Mouse (Mus musculus) liver, embryonic 15.5 days (tissue): ENCODE data around the gene Gm13030. TPM values are rescaled to one million over a fixed set of nuclear protein-coding genes. Genes with fewer than 3 reads are reported as not detected.
"Not testable (repeated sequence)": the region's sequence is repeated elsewhere in the genome, so short reads cannot be mapped to it uniquely, and the experiment has no call there.

ENCODE experiments used
- ATAC-seq: fragments of 200-750 bp; cut with Nextera tagmentation; 2 replicates; pipeline ENCODE4 v1.8.0; 2017; ENCODE audit warnings: moderate number of reproducible peaks, mild to moderate bottlenecking, moderate library complexity; ENCODE audit not compliant: insufficient read depth
- H3K27ac ChIP-seq: fragments of 300-500 bp; sonication (generic); replicated peaks from 2 replicates; pipeline ENCODE4 v1.5.1; 2015; ENCODE audit warnings: mild to moderate bottlenecking, inconsistent platforms
- H3K27me3 ChIP-seq: fragments of 300-500 bp; sonication (generic); 2 replicates; pipeline ENCODE4 v1.6.1; 2015; ENCODE audit warnings: mild to moderate bottlenecking, inconsistent platforms
- H3K36me3 ChIP-seq: fragments of 300-500 bp; sonication (generic); replicated peaks from 2 replicates; pipeline ENCODE4 v1.6.1; 2015; ENCODE audit warnings: moderate library complexity, mild to moderate bottlenecking, inconsistent platforms
- H3K4me1 ChIP-seq: fragments of 300-500 bp; sonication (generic); replicated peaks from 2 replicates; pipeline ENCODE4 v1.6.1; 2015; ENCODE audit warnings: inconsistent platforms
- H3K4me2 ChIP-seq: fragments of 300-500 bp; sonication (generic); 2 replicates; pipeline ENCODE4 v1.6.1; 2015; ENCODE audit warnings: moderate library complexity, mild to moderate bottlenecking, inconsistent platforms
- H3K4me3 ChIP-seq: fragments of 300-500 bp; sonication (generic); replicated peaks from 2 replicates; pipeline ENCODE4 v1.5.1; 2015; ENCODE audit warnings: mild to moderate bottlenecking, inconsistent platforms
- H3K9ac ChIP-seq: fragments of 300-500 bp; sonication (generic); 2 replicates; pipeline ENCODE4 v1.6.1; 2015; ENCODE audit warnings: moderate library complexity, mild to moderate bottlenecking, inconsistent platforms
- H3K9me3 ChIP-seq: fragments of 300-500 bp; sonication (generic); replicated peaks from 2 replicates; pipeline ENCODE4 v1.6.1; 2016; ENCODE audit warnings: inconsistent platforms
- WGBS: fragments of 180-500 bp; shearing (Covaris S2); methylation state at CpG from one replicate; pipeline ENCODE4 v1.1.7; 2015; ENCODE audit warnings: mixed read lengths; ENCODE audit not compliant: insufficient replicate concordance; 5-methylcytosine and 5-hydroxymethylcytosine counted together
- polyA plus RNA-seq: library from polyadenylated mRNA; unstranded; fragments of >200 nt; fragmentation: Nextera tagmentation; extraction: Ambion mirVana; gene quantifications from 2 replicates; pipeline ENCODE4 v1.2.1, GENCODE M21; 2015

Gm13030 gene
- polyA plus RNA-seq, 1 experiment from 2014 or later, result not detected

DNA sequence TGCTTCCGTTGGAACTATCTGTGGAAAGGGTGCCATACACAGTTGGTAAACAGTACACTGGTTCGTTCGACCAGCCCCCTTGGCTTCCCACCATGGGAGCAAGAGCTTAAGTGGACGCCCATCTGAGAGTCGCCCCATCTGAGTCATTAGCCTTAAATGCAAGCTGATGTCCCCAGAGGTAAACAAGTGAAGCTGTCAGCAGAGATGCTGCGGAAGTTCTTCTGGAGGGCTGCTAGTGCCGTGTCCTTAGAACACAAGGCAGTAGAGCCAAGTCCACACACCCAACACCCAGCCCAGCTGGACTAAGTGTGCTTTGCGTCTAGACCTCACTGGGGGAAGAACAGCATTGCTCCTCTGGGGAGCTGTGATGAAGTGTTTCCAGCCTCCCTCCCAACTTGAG is 15.9 kb upstream of the Gm13030 start:
- H3K27me3 ChIP-seq, result no peaks in the 10 kb centered on the region
- 54% methylated on average over 8 of the region's 8 CpGs for WGBS
- no peaks in the 10 kb centered on the region for H3K4me1 ChIP-seq
- H3K27ac ChIP-seq, result no peak overlapping the region
- H3K4me2 ChIP-seq, result no peak overlapping the region
- no peak overlapping the region for H3K4me3 ChIP-seq
- H3K9ac ChIP-seq, result no peak overlapping the region
- no peaks in the 10 kb centered on the region for H3K9me3 ChIP-seq
- H3K36me3 ChIP-seq, result no peaks in the 10 kb centered on the region
- ATAC-seq, result no peak

- 54% methylated on average over 7 of the region's 7 CpGs for WGBS
- Histone ChIP-seq H3K4me2 (no peak overlapping the region), H3K27ac (no peak overlapping the region), H3K4me1 (no peaks in the 10 kb centered on the region), H3K27me3 (no peaks in the 10 kb centered on the region), H3K9me3 (no peaks in the 10 kb centered on the region), H3K36me3 (no peaks in the 10 kb centered on the region), H3K4me3 (no peak overlapping the region), H3K9ac (no peak overlapping the region)
- ATAC-seq, result no peak
These were observed 15.4 kb upstream of the Gm13030 start for GRCm38 (mm10) chr4:138889165-138889564.

GRCm38 (mm10) chr4:138884261-138884660 is 10.5 kb upstream of the Gm13030 start:
- WGBS, result 6% methylated on average over 6 of the region's 6 CpGs
- Histone ChIP-seq H3K27ac (no peak overlapping the region), H3K4me1 (no peaks in the 10 kb centered on the region), H3K27me3 (peaks cover 17% of the 10 kb centered on the region), H3K9me3 (no peaks in the 10 kb centered on the region), H3K4me3 (no peak overlapping the region), H3K9ac (no peak overlapping the region), H3K36me3 (no peaks in the 10 kb centered on the region), H3K4me2 (no peak overlapping the region)
- no peak for ATAC-seq

- 12% methylated on average over 16 of the region's 16 CpGs for WGBS
- Histone ChIP-seq H3K4me2 (no peak overlapping the region), H3K4me1 (no peaks in the 10 kb centered on the region), H3K36me3 (no peaks in the 10 kb centered on the region), H3K27ac (no peak overlapping the region), H3K9ac (no peak overlapping the region), H3K4me3 (no peak overlapping the region), H3K27me3 (peaks cover 17% of the 10 kb centered on the region), H3K9me3 (no peaks in the 10 kb centered on the region)
- no peak for ATAC-seq
These were observed 8.4 kb upstream of the Gm13030 start for GRCm38 (mm10) chr4:138882179-138882578.

GRCm38 (mm10) chr4:138880811-138881584 is 7.2 kb upstream of the Gm13030 start:
- no peak for ATAC-seq
- no peak overlapping the region for H3K4me2 ChIP-seq
- WGBS, result 62% methylated on average over 7 of the region's 7 CpGs

GRCm38 (mm10) chr4:138879808-138880207 is 6.0 kb upstream of the Gm13030 start:
- H3K9ac ChIP-seq, result no peak overlapping the region
- H3K27me3 ChIP-seq, result peaks cover 17% of the 10 kb centered on the region
- no peak for ATAC-seq
- no peaks in the 10 kb centered on the region for H3K4me1 ChIP-seq
- H3K9me3 ChIP-seq, result no peaks in the 10 kb centered on the region
- 67% methylated on average over 11 of the region's 11 CpGs for WGBS
- H3K27ac ChIP-seq, result no peak overlapping the region
- H3K4me3 ChIP-seq, result no peak overlapping the region
- H3K36me3 ChIP-seq, result no peaks in the 10 kb centered on the region
- H3K4me2 ChIP-seq, result no peak overlapping the region

More at GRCm38 (mm10) chr4:138880811-138881584, 7.2 kb upstream of the Gm13030 start:
- Histone ChIP-seq H3K9me3 (no peaks in the 10 kb centered on the region), H3K4me1 (no peaks in the 10 kb centered on the region), H3K27me3 (peaks cover 17% of the 10 kb centered on the region), H3K4me3 (no peak overlapping the region), H3K27ac (no peak overlapping the region), H3K9ac (no peak overlapping the region), H3K36me3 (no peaks in the 10 kb centered on the region)

GRCm38 (mm10) chr4:138878783-138879182 is 5.0 kb upstream of the Gm13030 start:
- Histone ChIP-seq H3K4me1 (no peaks in the 10 kb centered on the region), H3K27ac (no peak overlapping the region), H3K9me3 (no peaks in the 10 kb centered on the region), H3K27me3 (peaks cover 17% of the 10 kb centered on the region), H3K36me3 (no peaks in the 10 kb centered on the region), H3K9ac (no peak overlapping the region), H3K4me3 (no peak overlapping the region), H3K4me2 (no peak overlapping the region)
- no peak for ATAC-seq
- 35% methylated on average over 8 of the region's 8 CpGs for WGBS

DNA sequence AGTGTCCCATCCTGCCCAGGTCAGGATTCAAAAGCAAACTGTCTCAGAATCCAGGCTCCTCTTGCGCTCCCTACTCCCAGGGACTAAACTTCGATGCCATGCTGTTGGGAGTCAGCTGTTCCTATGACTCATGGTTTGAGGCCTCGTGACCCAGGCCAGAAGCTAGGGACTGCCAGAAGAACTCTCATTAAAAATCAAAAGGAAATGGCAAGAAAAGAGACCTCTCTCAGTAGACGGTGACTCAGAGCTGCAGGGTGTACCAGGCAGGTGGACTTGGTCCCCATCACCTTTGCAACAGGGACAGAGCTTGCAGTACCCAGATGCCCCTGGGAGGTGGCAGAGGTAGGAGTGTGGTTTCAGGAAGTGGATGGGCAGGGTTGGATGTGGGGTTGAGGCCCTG is 4.0 kb upstream of the Gm13030 start, which contains the start of gene Pla2g2e:
Gene Pla2g2e (plus strand): TSS at position 212 of the 400 bp plus-strand sequence.
- peaks cover 17% of the 10 kb centered on the region for H3K27me3 ChIP-seq
- no peak within 1 kb of the TSS for H3K4me3 ChIP-seq
- H3K9ac ChIP-seq, result no peak within 1 kb of the TSS
- no peak within 1 kb of the TSS for H3K4me2 ChIP-seq
- no peak within 1 kb of the TSS for H3K27ac ChIP-seq
- WGBS, result 60% methylated on average over 4 of the region's 4 CpGs
- no peaks in the 10 kb centered on the region for H3K36me3 ChIP-seq
- H3K4me1 ChIP-seq, result no peaks in the 10 kb centered on the region
- no peak for ATAC-seq
- H3K9me3 ChIP-seq, result no peaks in the 10 kb centered on the region

DNA sequence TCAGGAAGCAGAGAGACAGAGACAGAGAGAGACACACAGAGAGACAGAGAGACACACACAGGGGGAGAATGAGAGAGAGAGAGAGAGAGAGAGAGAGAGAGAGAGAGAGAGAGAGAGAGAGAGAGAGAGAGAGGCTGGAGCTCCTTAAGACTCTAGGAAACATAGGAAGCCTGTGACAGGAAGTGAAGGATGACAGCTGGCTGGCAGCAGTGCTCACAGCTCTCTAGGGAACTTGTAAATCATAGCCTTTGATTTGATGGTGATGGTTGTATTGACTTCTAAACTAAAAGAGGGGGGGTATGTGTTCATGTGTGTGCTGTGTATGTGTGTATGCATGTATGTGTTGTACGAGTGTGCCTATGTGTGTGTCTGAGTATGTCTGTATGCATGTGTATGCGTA is 2.2 kb upstream of the Gm13030 start:
- H3K4me1 ChIP-seq, result no peaks in the 10 kb centered on the region
- ATAC-seq, result no peak
- H3K4me2 ChIP-seq, result no peak overlapping the region
- no peak overlapping the region for H3K9ac ChIP-seq
- H3K4me3 ChIP-seq, result no peak overlapping the region
- H3K27ac ChIP-seq, result no peak overlapping the region
- WGBS, result 59% methylated on average over 2 of the region's 2 CpGs
- no peaks in the 10 kb centered on the region for H3K27me3 ChIP-seq
- no peaks in the 10 kb centered on the region for H3K9me3 ChIP-seq
- H3K36me3 ChIP-seq, result no peaks in the 10 kb centered on the region

DNA sequence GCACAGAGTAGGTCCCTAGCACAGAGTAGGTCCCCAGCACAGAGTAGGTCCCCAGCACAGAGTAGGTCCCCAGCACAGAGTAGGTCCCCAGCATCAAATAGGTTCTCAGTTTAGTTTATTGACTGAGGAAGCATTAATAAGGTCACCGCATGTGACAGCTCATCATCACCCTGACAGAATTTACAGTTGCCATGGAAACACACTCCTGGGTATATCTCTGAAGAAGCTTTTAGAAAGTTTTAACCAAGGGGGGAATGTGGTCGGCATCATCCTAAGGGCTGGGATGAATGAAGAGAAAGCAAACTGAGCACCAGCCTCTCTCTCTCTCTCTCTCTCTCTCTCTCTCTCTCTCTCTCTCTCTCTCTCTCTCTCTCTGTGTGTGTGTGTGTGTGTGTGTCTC is 1.5 kb upstream of the Gm13030 start:
- WGBS, result 73% methylated on average over 2 of the region's 2 CpGs
- H3K9ac ChIP-seq, H3K36me3 ChIP-seq, H3K27ac ChIP-seq, H3K9me3 ChIP-seq, ATAC-seq, H3K27me3 ChIP-seq, H3K4me3 ChIP-seq, H3K4me1 ChIP-seq, H3K4me2 ChIP-seq: not testable (repeated sequence)

DNA sequence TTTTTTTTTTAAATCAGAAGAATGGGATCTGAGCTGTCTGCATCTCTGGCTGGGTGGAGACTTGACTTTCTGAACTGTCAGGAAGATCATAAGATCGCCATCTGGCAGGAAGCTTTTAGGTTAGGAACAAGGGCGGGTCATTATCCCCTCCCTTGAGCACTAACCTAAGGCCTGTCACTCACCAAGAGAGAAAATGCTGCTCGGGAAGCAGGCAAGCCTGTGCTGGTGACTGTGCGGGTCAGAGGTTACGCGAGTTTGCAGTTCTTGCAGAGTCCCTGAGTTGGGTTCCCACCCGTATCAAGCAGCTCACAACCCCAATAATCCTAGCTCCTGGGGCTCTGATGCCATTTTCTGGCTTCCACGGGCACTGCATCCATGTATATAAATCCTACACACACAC is 5.1 kb downstream of the Gm13030 start:
- Histone ChIP-seq H3K27me3 (no peaks in the 10 kb centered on the region), H3K4me2 (no peak overlapping the region), H3K4me1 (no peaks in the 10 kb centered on the region), H3K27ac (no peak overlapping the region), H3K9me3 (no peaks in the 10 kb centered on the region), H3K4me3 (no peak overlapping the region), H3K9ac (no peak overlapping the region), H3K36me3 (no peaks in the 10 kb centered on the region)
- WGBS, result 40% methylated on average over 8 of the region's 8 CpGs
- ATAC-seq, result no peak

DNA sequence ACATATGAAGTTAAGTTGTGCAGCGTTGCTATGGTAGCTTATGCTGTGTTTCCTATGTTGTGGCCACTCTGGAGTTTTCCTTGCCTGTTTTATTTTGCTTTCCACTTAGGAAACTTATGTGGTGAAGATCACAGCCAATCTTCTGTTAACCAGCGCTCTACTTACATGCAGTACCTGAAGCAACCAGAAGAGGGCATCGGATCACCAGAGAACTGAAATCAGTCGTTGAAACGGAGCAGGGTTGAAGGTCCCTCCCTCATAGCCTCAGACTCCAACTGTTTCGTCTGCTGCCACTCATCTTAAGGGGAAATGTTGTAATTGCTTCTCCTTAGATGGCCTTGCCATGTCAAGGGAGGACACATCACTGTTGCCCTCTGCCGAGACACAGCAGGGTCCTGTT is 7.4 kb downstream of the Gm13030 start:
- H3K36me3 ChIP-seq, result no peaks in the 10 kb centered on the region
- no peak for ATAC-seq
- no peak overlapping the region for H3K27ac ChIP-seq
- H3K9me3 ChIP-seq, result no peaks in the 10 kb centered on the region
- H3K4me1 ChIP-seq, result no peaks in the 10 kb centered on the region
- H3K4me3 ChIP-seq, result no peak overlapping the region
- no peak overlapping the region for H3K4me2 ChIP-seq
- WGBS, result 9% methylated on average over 7 of the region's 7 CpGs
- no peak overlapping the region for H3K9ac ChIP-seq
- peaks cover 4% of the 10 kb centered on the region; the same call in 1 of the 2 replicates for H3K27me3 ChIP-seq
